Mouse (Mus musculus) cerebellum, adult 2 months (tissue): Measurements from ENCODE around the gene Raf1.

ENCODE experiments used
- CTCF ChIP-seq: fragments of 200-500 bp; IDR thresholded peaks from 2 replicates; pipeline ENCODE4 v1.5.1; 2011; ENCODE audit warnings: low read depth, mild to moderate bottlenecking, control low read depth, low read length, moderate library complexity, borderline replicate concordance; ENCODE audit not compliant: insufficient read depth
- POLR2A ChIP-seq: fragments of 200-500 bp; IDR thresholded peaks from 2 replicates; pipeline ENCODE4 v1.6.1; 2011; ENCODE audit warnings: low read length, control low read depth, borderline replicate concordance; ENCODE audit not compliant: insufficient read depth

DNA sequence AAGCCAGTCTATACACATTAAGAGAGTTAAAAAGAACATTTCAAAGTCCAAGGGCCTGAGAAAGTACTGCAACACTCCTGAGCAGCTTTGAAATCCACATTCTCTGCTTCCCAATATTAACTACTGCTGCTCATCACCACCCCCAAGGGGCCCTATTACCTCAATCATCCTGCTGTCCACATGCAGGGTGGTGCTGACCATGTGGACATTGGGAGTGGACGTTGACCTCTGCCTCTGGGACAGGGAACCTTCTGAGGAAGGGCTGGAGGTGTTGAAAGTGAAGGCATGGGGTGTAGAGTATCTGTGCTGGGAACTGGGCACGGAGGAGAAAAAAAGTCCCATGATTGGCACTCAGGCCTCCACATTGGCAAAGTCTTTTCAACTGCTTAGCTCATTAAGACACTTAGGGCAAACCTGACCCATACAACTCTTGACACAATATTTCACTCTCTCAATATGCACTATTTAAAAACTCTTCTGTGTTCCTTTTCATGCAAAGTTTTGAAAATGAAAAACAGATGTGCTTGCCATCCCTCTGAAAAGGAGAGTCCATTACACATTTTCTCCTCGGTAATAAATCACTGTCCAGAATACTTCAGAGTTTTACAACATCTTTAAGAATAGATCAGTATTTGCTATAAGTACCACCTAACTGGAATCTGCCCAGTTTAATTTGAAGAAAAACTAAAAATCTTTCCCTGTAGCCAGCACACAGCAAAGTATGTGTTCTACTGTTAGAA, 45.2 kb downstream of the Raf1 start:
- TF ChIP-seq POLR2A (no peak), CTCF (no peak)
